Mouse (Mus musculus): Measurements from ENCODE around the gene Gbf1. TPM values are rescaled to one million over a fixed set of nuclear protein-coding genes. Genes with fewer than 3 reads are reported as not detected.

The Gbf1 gene
- polyA plus RNA-seq, 1 experiment = 28.0 TPM

DNA sequence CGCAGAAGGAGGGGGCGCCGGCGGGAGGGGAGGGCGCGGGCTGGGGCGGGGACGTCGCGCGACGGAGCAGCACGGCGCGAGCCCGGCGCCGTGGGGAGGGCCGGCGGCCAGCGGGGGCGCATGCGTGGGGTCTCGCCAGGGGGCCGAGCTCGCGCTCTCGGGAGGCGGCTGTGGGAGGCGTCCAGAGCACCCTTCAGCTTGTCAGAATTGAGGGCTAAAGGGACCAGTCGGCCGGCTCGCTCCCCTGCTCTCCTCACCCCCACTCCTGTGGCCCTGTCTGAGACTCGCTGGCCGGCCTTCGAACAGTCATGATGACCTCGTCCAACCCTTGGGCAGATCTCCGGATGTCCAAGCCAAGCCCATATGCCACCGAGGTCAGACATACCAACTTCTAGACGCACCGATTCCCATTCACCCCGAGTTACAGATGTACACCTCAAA is 165.7 kb downstream of the Gbf1 start:
- Histone ChIP-seq H3K4me3 (ENCODE audit: insufficient read depth, low read length) (no peak overlapping the region), H3K4me1 (ENCODE audit: control insufficient read depth, insufficient read depth, low read length) (peaks cover 14% of the 10 kb centered on the region), H3K27ac (ENCODE audit: insufficient read depth, low read depth, low read length) (no peak overlapping the region)
- no peak for TF ChIP-seq POLR2A (IDR thresholded peaks at IDR 0.05; ENCODE audit: borderline replicate concordance, low read depth, low read length)
- no peak for TF ChIP-seq CTCF (IDR thresholded peaks at IDR 0.05; ENCODE audit: low read depth, low read length)

DNA sequence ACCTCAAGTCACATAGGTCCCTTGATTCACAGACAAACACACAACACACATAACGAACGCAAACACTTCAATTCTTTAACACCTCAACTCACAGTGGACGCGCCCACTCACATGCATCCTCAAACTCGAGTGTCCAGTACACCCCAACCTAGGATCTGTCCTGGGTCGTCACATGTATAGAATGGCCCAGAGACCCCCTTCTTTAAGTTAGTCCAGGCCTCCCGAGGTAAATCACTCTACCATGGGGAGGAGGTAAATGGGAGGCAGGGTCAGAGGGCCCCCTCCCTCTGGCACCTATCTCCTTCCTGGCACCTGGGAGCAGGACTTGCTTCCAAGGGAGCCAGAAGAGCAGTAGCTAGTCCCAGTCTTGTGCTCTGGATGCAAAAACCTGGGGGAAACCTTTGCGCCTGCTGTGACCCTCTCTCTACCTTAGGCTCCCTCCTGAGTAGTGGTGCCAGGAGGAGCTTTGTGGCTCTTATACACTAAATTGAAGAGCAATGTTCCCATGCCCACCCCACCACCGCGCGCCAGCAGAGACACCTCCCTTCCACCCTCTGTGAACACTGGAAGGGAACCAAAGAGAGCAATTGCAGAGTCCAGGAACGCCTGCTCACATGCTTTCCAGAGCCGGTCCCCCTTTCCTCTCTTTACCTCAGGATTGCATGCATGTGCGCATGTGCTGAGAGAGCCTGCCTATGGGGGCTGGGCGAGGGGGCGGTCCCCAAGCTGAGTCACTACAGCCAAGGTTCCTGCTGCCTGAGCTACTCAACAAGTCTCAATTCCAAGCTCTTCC is 166.5 kb downstream of the Gbf1 start:
- H3K27ac ChIP-seq (ENCODE audit: insufficient read depth, low read depth, low read length) = no peak overlapping the region
- peaks cover 14% of the 10 kb centered on the region for H3K4me1 ChIP-seq (ENCODE audit: control insufficient read depth, insufficient read depth, low read length)

GRCm38 (mm10) chr19:46320076-46320785 is 167.9 kb downstream of the Gbf1 start:
- H3K4me3 ChIP-seq (ENCODE audit: insufficient read depth, low read length) = no peak overlapping the region
- TF ChIP-seq POLR2A (IDR thresholded peaks at IDR 0.05; ENCODE audit: borderline replicate concordance, low read depth, low read length) (no peak), CTCF (IDR thresholded peaks at IDR 0.05; ENCODE audit: low read depth, low read length) (no peak)
- peaks cover 10% of the 10 kb centered on the region for H3K4me1 ChIP-seq (ENCODE audit: control insufficient read depth, insufficient read depth, low read length)
- no peak overlapping the region for H3K27ac ChIP-seq (ENCODE audit: insufficient read depth, low read depth, low read length)

More for the DNA sequence above, 166.5 kb downstream of the Gbf1 start:
- no peak overlapping the region for H3K4me3 ChIP-seq (ENCODE audit: insufficient read depth, low read length)
- TF ChIP-seq POLR2A (IDR thresholded peaks at IDR 0.05; ENCODE audit: borderline replicate concordance, low read depth, low read length) (no peak), CTCF (IDR thresholded peaks at IDR 0.05; ENCODE audit: low read depth, low read length) (no peak)

GRCm38 (mm10) chr19:46321101-46321943 is 169.0 kb downstream of the Gbf1 start:
- peaks cover 10% of the 10 kb centered on the region for H3K4me1 ChIP-seq (ENCODE audit: control insufficient read depth, insufficient read depth, low read length)
- TF ChIP-seq POLR2A (IDR thresholded peaks at IDR 0.05; ENCODE audit: borderline replicate concordance, low read depth, low read length) (no peak), CTCF (IDR thresholded peaks at IDR 0.05; ENCODE audit: low read depth, low read length) (no peak)

GRCm38 (mm10) chr19:46322144-46322995 is 170.1 kb downstream of the Gbf1 start:
- Histone ChIP-seq H3K4me1 (ENCODE audit: control insufficient read depth, insufficient read depth, low read length) (peaks cover 19% of the 10 kb centered on the region), H3K27ac (ENCODE audit: insufficient read depth, low read depth, low read length) (no peak overlapping the region), H3K4me3 (ENCODE audit: insufficient read depth, low read length) (no peak overlapping the region)
- TF ChIP-seq CTCF (IDR thresholded peaks at IDR 0.05; ENCODE audit: low read depth, low read length) = no peak
- TF ChIP-seq POLR2A (IDR thresholded peaks at IDR 0.05; ENCODE audit: borderline replicate concordance, low read depth, low read length) = no peak

More at GRCm38 (mm10) chr19:46321101-46321943, 169.0 kb downstream of the Gbf1 start:
- Histone ChIP-seq H3K4me3 (ENCODE audit: insufficient read depth, low read length) (no peak overlapping the region), H3K27ac (ENCODE audit: insufficient read depth, low read depth, low read length) (no peak overlapping the region)

DNA sequence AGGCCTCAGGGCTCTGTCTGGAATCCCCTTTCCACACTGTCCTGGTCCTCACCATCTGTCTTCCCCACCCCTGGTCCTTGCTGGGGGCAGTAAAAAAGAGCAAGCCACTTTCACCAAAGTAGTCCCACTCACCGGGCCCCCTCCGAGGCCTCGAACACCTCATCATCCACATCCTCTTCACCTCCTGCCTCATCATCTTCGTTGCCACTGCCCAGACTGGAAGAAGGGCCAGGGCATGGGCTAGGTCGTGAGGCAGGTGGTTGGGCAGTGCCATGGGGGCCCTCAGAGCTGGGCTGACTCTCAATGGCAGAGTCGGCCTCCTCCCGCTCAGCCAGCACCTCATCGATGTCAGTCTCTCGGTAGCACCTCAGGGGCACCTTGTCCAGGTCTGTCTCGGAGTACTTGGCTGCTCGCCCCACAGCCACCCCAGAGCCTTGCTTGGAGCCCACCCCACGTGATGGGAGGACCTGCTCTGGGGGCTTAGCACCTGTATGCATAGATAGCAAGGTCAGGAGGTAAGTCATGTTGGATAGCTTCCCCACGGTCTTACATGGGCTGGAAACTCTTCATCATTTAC is 170.8 kb downstream of the Gbf1 start:
- H3K4me1 ChIP-seq (ENCODE audit: control insufficient read depth, insufficient read depth, low read length) = peaks cover 23% of the 10 kb centered on the region
- TF ChIP-seq CTCF (IDR thresholded peaks at IDR 0.05; ENCODE audit: low read depth, low read length) (no peak), POLR2A (IDR thresholded peaks at IDR 0.05; ENCODE audit: borderline replicate concordance, low read depth, low read length) (no peak)

GRCm38 (mm10) chr19:46323716-46324115 is 171.4 kb downstream of the Gbf1 start:
- H3K4me1 ChIP-seq (ENCODE audit: control insufficient read depth, insufficient read depth, low read length) = peaks cover 22% of the 10 kb centered on the region

More for the DNA sequence above, 170.8 kb downstream of the Gbf1 start:
- no peak overlapping the region for H3K27ac ChIP-seq (ENCODE audit: insufficient read depth, low read depth, low read length)
- H3K4me3 ChIP-seq (ENCODE audit: insufficient read depth, low read length) = no peak overlapping the region

GRCm38 (mm10) chr19:46324366-46324765 is 172.1 kb downstream of the Gbf1 start:
- TF ChIP-seq POLR2A (IDR thresholded peaks at IDR 0.05; ENCODE audit: borderline replicate concordance, low read depth, low read length) = no peak
- TF ChIP-seq CTCF (IDR thresholded peaks at IDR 0.05; ENCODE audit: low read depth, low read length) = no peak
- no peak overlapping the region for H3K4me3 ChIP-seq (ENCODE audit: insufficient read depth, low read length)
- H3K4me1 ChIP-seq (ENCODE audit: control insufficient read depth, insufficient read depth, low read length) = peaks cover 19% of the 10 kb centered on the region
- H3K27ac ChIP-seq (ENCODE audit: insufficient read depth, low read depth, low read length) = no peak overlapping the region

More at GRCm38 (mm10) chr19:46323716-46324115, 171.4 kb downstream of the Gbf1 start:
- TF ChIP-seq POLR2A (IDR thresholded peaks at IDR 0.05; ENCODE audit: borderline replicate concordance, low read depth, low read length) = no peak
- Histone ChIP-seq H3K4me3 (ENCODE audit: insufficient read depth, low read length) (no peak overlapping the region), H3K27ac (ENCODE audit: insufficient read depth, low read depth, low read length) (no peak overlapping the region)

All from bone marrow macrophage, adult 2 months (primary cell).